Mouse (Mus musculus) spleen, postnatal 4 days (tissue): ENCODE data around the gene Ubc.

Experiments used
- DNase-seq, 2 experiments: peaks; one replicate each; pipeline ENCODE4 v3.0.0; 2022; ENCODE audit warnings: low spot score in 2 of 2

The Ubc gene

DNA sequence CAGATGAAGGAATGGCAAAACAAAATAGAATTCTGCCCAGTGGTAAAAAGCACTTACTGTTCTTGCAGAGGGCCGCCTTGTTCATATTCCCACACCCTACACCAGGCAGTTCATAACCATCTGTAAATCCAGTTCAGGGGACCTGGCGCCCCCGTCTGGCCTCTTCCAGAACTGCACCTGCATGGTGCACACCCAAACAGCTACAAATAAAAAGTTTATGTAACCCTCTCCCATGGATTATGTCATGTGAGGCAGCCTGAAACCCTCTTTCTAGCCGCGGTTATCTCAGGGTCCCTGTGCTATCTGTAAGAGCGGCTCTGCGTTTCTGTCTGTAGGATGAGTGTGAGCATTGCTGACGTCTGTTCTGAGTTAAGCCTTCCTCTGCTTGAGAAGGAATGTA, 41.5 kb downstream of the Ubc start:
- DNase-seq: peak; percentile 74 to 90

GRCm38 (mm10) chr5:125348067-125348466, 41.9 kb downstream of the Ubc start:
- DNase-seq: no peak

DNA sequence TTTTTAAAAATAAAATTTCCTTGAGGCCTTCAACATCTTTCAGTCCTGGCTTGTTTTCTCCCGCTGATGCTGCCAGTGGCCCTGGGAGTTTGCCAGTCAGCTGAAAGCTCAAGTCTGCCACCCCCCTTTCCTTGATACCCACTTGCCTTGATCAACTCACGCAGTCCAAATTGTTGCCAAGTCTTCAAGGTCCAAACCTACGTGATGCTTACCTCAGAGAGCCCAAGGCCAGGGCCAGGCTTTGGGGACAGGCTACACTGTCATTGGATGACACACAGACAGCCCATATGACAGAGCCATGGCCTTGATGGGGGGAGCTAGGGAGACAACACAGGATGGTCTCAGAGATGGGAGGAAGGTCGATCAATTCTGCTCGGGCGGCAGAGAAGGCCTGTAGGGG, 45.7 kb downstream of the Ubc start:
- DNase-seq: no peak

DNA sequence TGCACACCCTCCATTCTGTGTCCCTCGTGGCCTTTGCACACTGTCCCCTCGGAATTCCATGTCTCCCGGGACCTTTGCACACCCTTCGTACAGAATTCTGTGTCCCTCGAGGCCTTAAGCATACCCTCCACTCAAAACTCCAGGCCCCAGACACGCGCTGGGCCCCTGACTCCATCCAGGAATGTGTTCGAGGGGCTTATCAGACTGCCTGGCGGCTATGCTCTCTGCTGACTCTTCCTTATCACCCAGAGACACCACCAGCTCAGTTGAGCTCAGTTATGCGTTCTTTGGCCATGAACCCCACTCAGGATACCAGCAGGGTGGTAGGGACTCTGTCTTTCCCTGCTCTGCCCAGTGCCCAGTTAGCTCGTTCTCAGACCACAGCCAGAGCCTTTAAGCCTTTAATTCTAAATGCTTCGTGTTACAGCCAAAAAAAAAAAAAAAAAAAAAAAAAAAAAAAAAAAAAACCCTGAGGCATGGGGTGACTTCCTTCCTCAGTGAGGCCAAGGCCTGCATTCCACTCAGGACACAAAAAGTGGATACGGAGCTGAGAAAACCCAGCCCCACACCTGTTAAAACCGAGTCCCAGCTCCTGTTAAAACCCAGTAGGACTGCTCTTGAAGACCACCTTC, 48.4 kb downstream of the Ubc start:
- DNase-seq: peak; percentile 43 to 74

DNA sequence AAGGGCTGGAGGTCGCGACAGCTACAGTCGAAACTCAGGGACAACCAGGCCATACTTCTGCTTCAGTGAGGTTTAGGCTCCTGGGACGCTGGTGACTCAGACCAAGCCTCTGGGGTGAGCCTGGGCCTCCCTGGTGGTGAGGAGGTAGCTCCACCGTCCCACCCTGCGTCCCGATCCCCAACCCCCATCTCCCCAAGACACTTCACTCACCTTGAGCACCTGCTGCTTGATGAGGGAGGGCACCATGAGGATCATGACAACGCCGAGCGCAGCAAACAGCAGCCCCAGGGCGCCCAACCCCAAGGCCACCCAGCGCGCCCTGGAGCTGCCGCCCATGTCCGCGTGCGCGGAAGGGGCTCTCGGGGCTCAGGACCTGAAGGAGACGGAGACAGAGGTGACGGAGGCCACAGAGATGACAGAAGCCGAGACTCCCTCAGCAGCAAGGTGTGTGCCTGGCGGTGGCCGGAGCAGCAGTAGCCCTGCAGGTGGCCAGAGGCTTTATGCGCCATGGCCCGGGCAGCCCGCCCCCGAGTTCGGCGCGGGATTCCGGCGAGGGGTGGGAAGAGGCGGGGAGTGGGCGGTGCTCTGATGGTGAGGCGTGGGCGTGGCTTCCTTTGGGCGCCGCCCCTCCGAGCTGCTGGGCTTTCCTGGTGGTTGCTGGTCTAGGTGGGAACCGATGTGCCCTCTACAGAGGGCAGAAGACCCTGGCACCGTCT, 49.3 kb downstream of the Ubc start, which contains the start of gene Scarb1:
Gene Scarb1, minus strand, starts transcription at position 548 of the 716 bp plus-strand sequence.
- DNase-seq: peak; percentile 91 to 97

DNA sequence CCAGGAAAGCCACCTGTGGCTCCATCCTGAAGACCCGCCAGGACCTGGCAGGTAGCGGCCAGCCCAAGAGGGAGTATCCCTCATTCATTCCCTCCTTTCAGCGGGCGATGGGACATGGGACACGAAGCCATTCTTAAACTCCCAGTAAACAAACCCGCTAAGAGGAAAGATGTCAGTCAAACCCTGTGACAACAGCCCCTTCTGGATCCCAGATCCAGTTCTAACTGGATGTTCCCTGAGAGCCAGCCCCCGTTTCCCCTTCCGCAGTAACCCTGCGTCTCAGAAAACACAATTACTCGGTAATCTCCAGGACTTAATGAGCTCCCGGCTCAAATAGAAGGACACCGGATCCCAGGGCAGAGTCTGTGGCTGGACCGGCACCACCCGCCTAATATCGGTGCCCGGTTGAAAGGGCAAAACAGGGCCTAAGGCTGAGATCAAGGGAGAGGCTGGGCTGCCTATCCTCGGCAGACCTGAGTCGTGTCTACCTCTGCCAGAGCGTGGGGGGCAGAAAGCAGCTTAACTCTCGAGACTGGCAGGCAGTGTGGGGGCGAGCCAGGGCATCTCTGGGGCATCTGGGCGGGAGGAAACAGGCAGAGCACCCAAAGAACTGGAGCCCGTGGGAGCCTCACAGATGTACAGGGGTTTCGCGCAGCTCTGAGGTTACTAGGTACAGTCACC, 50.0 kb downstream of the Ubc start:
- peak in 1 of 2 experiments; percentile 54 for DNase-seq

GRCm38 (mm10) chr5:125339108-125339751, 50.8 kb downstream of the Ubc start:
- DNase-seq: peak in 1 of 2 experiments; percentile 46

GRCm38 (mm10) chr5:125337526-125337925, 52.5 kb downstream of the Ubc start:
- no peak for DNase-seq

DNA sequence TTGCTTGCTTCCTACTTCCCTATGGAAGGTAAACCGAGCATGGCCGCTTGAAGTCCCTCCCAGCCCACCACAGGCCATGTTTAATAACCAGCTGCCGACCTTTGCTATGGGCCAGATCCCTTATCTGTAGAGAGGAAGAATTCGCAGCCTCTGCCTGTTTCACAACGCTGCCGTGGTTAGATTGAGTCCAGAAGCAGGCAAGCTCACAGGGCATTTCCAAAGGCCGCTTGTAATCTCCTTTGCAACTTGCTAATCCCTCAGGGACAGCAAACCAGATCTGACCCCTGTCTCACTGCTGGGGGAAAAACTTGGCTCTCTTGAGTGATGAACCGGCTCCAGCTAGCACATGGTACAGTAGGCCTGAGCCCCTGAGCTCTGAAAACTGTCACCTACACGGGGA, 53.0 kb downstream of the Ubc start:
- no peak for DNase-seq
